15 mouse cellular contexts compared by ENCODE assay signal in the genomic region with DNA sequence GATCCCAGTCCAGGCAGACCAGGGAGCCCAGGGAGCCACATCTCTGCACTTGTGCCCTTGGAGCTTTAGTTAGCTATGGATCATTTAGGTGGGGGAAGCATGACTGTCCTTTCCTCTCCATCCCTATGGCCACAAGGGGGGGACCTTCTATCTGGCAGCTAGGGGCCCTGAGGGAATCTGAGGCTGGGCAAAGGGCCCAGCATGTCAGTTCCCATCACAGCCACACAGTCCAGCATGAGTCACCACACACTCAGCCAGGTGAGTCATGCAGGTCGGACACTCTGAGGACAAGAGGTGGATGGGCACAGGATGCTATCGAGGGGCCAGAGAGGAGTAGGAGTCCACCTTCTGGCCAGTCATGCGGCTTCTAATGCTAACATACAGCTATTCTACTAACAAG. TPM values are rescaled to one million over a fixed set of nuclear protein-coding genes. Genes with fewer than 3 reads are reported as not detected.
DNase-seq lines count a peak whose midpoint lies in the region; ATAC-seq and TF ChIP-seq lines count a peak whose summit lies in the region.
"Had no signal": no experiment of that assay in that cellular context is flagged by ENCODE, and none has a peak within 500 bp of the region (broad histone marks: within the 10 kb centered on the region; RNA-seq: fewer than 3 reads in every experiment).

No protein-coding gene starts in this region.

- H3K27ac ChIP-seq in lung, embryonic 14.5 days (ENCODE audit: low read depth), result no peak overlapping the region
- H3K27ac ChIP-seq in forebrain, embryonic 11.5 days (ENCODE audit: low read depth, low read length), result no peak overlapping the region
- H3K27ac ChIP-seq: embryonic facial prominence, embryonic 15.5 days; heart, embryonic 15.5 days had no signal

- H3K27me3 ChIP-seq in lung, embryonic 14.5 days (ENCODE audit: insufficient read depth, low read length), result no peaks in the 10 kb centered on the region
- H3K27me3 ChIP-seq in forebrain, embryonic 11.5 days (ENCODE audit: control insufficient read depth, insufficient read depth, low read length), result no peaks in the 10 kb centered on the region
- H3K27me3 ChIP-seq: embryonic facial prominence, embryonic 15.5 days; heart, embryonic 15.5 days had no signal

- H3K9me3 ChIP-seq in lung, embryonic 14.5 days (ENCODE audit: low read depth, low read length), result no peaks in the 10 kb centered on the region
- H3K9me3 ChIP-seq in forebrain, embryonic 11.5 days (ENCODE audit: control insufficient read depth, low read length), result no peaks in the 10 kb centered on the region
- H3K9me3 ChIP-seq: embryonic facial prominence, embryonic 15.5 days; heart, embryonic 15.5 days had no signal

- H3K4me2 ChIP-seq in lung, embryonic 14.5 days, result no peak overlapping the region
- H3K4me2 ChIP-seq in forebrain, embryonic 11.5 days (ENCODE audit: low read depth, low read length, severe bottlenecking), result no peak overlapping the region
- H3K4me2 ChIP-seq: embryonic facial prominence, embryonic 15.5 days; heart, embryonic 15.5 days had no signal

- intact Hi-C loops in heart, postnatal 14 days (cut with DNase I), result no loop called here

- H3K4me1 ChIP-seq in lung, embryonic 14.5 days (ENCODE audit: insufficient read depth), result no peaks in the 10 kb centered on the region
- H3K4me1 ChIP-seq in forebrain, embryonic 11.5 days (replicated peaks; ENCODE audit: control insufficient read depth, insufficient read depth, low read length), result peaks cover 5% of the 10 kb centered on the region; the same call in 1 of the 2 replicates

- 88% methylated on average over 3 of the region's 3 CpGs for WGBS in lung, embryonic 14.5 days
- WGBS in forebrain, embryonic 11.5 days, result 96% methylated on average over 3 of the region's 3 CpGs

- peak; percentile 9 for DNase-seq in CD4-positive, CD25-positive, alpha-beta regulatory T cell, adult 2 months (ENCODE audit: low read depth, low spot score)
- DNase-seq in lung, embryonic 14.5 days, result no peak
- no peak for DNase-seq in lung, postnatal 4 days
- DNase-seq in cerebellum, adult 18-20 months, result peak; percentile 65 to 74
- peak; percentile 23 to 49 for DNase-seq in heart, postnatal 14 days
- no peak for DNase-seq in thymus, postnatal 0 days (ENCODE audit: low spot score)
- no peak for DNase-seq in forebrain, embryonic 11.5 days (ENCODE audit: low spot score)
- DNase-seq: kidney, postnatal 25 days had no signal

- no peak for ATAC-seq in CD4-positive, CD25-positive, alpha-beta regulatory T cell, adult 4 months
- ATAC-seq in lung, embryonic 14.5 days (ENCODE audit: insufficient read depth), result no peak
- no peak for ATAC-seq in forebrain, embryonic 11.5 days (replicated peaks; ENCODE audit: low FRiP score)

- peaks cover 13% of the 10 kb centered on the region for H3K36me3 ChIP-seq in lung, embryonic 14.5 days (ENCODE audit: insufficient read depth)
- H3K36me3 ChIP-seq in forebrain, embryonic 11.5 days (ENCODE audit: control insufficient read depth, insufficient read depth, low read length), result no peaks in the 10 kb centered on the region

- H3K4me3 ChIP-seq in lung, embryonic 14.5 days (ENCODE audit: low read depth, low read length), result no peak overlapping the region
- no peak overlapping the region for H3K4me3 ChIP-seq in forebrain, embryonic 11.5 days (ENCODE audit: low read depth, low read length)
- H3K4me3 ChIP-seq: embryonic facial prominence, embryonic 15.5 days; heart, embryonic 15.5 days had no signal

- no peak overlapping the region for H3K9ac ChIP-seq in lung, embryonic 14.5 days
- no peak overlapping the region for H3K9ac ChIP-seq in forebrain, embryonic 11.5 days (ENCODE audit: low read length)
- H3K9ac ChIP-seq: embryonic facial prominence, embryonic 15.5 days; heart, embryonic 15.5 days had no signal

- TF ChIP-seq CTCF in lung, embryonic 14.5 days (IDR thresholded peaks at IDR 0.05; ENCODE audit: low read depth), result peak; percentile 12; the same call in 1 of the 2 replicates

RNA-seq across cellular contexts. Expression of a gene that starts 2.3 kb away (rescaled TPM):
- 10 to 100 TPM; 64.4 to 66.7 TPM for polyA plus RNA-seq in CD4-positive, CD25-positive, alpha-beta regulatory T cell, adult 4 months (2017; shearing (Covaris generic))
- polyA plus RNA-seq in lung, embryonic 14.5 days (2014; fragmentation: Nextera tagmentation; extraction: Ambion mirVana), result 55.3 and 58.3 TPM in 2 replicates
- total RNA-seq in heart, postnatal 14 days (2021), result 10 to 100 TPM; 55.1 to 56.0 TPM
- polyA plus RNA-seq in thymus, postnatal 0 days (2015; fragmentation: Nextera tagmentation; extraction: Ambion mirVana), result 17.1 and 21.9 TPM in 2 replicates
- polyA plus RNA-seq in forebrain, embryonic 11.5 days (2014; fragmentation: Nextera tagmentation; extraction: Ambion mirVana), result 56.3 and 57.5 TPM in 2 replicates

RNA-seq across cellular contexts. Expression of a gene that starts 13.1 kb away (rescaled TPM):
- not detected for polyA plus RNA-seq in CD4-positive, CD25-positive, alpha-beta regulatory T cell, adult 4 months (2017; shearing (Covaris generic))
- polyA plus RNA-seq in lung, embryonic 14.5 days (2014; fragmentation: Nextera tagmentation; extraction: Ambion mirVana), result not detected in 2 replicates
- total RNA-seq in heart, postnatal 14 days (2021), result not detected
- not detected in 2 replicates for polyA plus RNA-seq in thymus, postnatal 0 days (2015; fragmentation: Nextera tagmentation; extraction: Ambion mirVana)
- not detected in 2 replicates for polyA plus RNA-seq in forebrain, embryonic 11.5 days (2014; fragmentation: Nextera tagmentation; extraction: Ambion mirVana)
- total RNA-seq: adrenal gland, adult 18-20 months; megakaryocyte-erythroid progenitor cell, adult 5-6 weeks had no signal
- polyA plus RNA-seq: embryonic facial prominence, embryonic 15.5 days; heart, embryonic 15.5 days; limb, embryonic 11.5 days; neural tube, embryonic 14.5 days had no signal

RNA-seq across cellular contexts. Expression of a gene that starts 28.0 kb away (rescaled TPM):
- polyA plus RNA-seq in CD4-positive, CD25-positive, alpha-beta regulatory T cell, adult 4 months (2017; shearing (Covaris generic)), result 1 to 10 TPM; 1.2 to 1.5 TPM
- polyA plus RNA-seq in lung, embryonic 14.5 days (2014; fragmentation: Nextera tagmentation; extraction: Ambion mirVana), result 0.68 and 0.92 TPM in 2 replicates
- under 1 TPM; 0.56 to 0.93 TPM for total RNA-seq in heart, postnatal 14 days (2021)
- polyA plus RNA-seq in thymus, postnatal 0 days (2015; fragmentation: Nextera tagmentation; extraction: Ambion mirVana), result 0.57 and 0.88 TPM in 2 replicates
- 2.1 and 2.3 TPM in 2 replicates for polyA plus RNA-seq in forebrain, embryonic 11.5 days (2014; fragmentation: Nextera tagmentation; extraction: Ambion mirVana)

RNA-seq across cellular contexts. Expression of a gene that starts 28.2 kb away (rescaled TPM):
- 100 to 1,000 TPM in 1 of 2 experiments, 10 to 100 TPM in 1; 70.2 to 126 TPM for polyA plus RNA-seq in CD4-positive, CD25-positive, alpha-beta regulatory T cell, adult 4 months (2017; shearing (Covaris generic))
- polyA plus RNA-seq in lung, embryonic 14.5 days (2014; fragmentation: Nextera tagmentation; extraction: Ambion mirVana), result 74.1 and 78.6 TPM in 2 replicates
- total RNA-seq in heart, postnatal 14 days (2021), result 10 to 100 TPM; 31.9 to 34.5 TPM
- 46.1 and 47.2 TPM in 2 replicates for polyA plus RNA-seq in thymus, postnatal 0 days (2015; fragmentation: Nextera tagmentation; extraction: Ambion mirVana)
- 101 and 109 TPM in 2 replicates for polyA plus RNA-seq in forebrain, embryonic 11.5 days (2014; fragmentation: Nextera tagmentation; extraction: Ambion mirVana)

RNA-seq across cellular contexts. Expression of a gene that starts 35.2 kb away (rescaled TPM):
- not detected for polyA plus RNA-seq in CD4-positive, CD25-positive, alpha-beta regulatory T cell, adult 4 months (2017; shearing (Covaris generic))
- 0.30 TPM in 1 of 2 replicates, not detected in the other for polyA plus RNA-seq in lung, embryonic 14.5 days (2014; fragmentation: Nextera tagmentation; extraction: Ambion mirVana)
- total RNA-seq in heart, postnatal 14 days (2021), result 100 to 1,000 TPM; 102 to 129 TPM
- 0.14 and 0.16 TPM in 2 replicates for polyA plus RNA-seq in thymus, postnatal 0 days (2015; fragmentation: Nextera tagmentation; extraction: Ambion mirVana)
- polyA plus RNA-seq in forebrain, embryonic 11.5 days (2014; fragmentation: Nextera tagmentation; extraction: Ambion mirVana), result not detected in 2 replicates
- total RNA-seq: megakaryocyte-erythroid progenitor cell, adult 5-6 weeks had no signal
- polyA plus RNA-seq: neural tube, embryonic 14.5 days had no signal

Comparison
In these comparisons a context has a peak if more than half of its experiments do, and no peak if none do; other contexts are left out.
1. DNase-seq: peak in CD4-positive, CD25-positive, alpha-beta regulatory T cell, adult 2 months (single experiment), cerebellum, adult 18-20 months (2 of 2) and heart, postnatal 14 days (2 of 2); none in lung, embryonic 14.5 days (single experiment), lung, postnatal 4 days (0 of 2), thymus, postnatal 0 days (single experiment) and forebrain, embryonic 11.5 days (single experiment).